Mouse (Mus musculus): ENCODE measurements around the gene Rsph3a.
"Not testable (repeated sequence)": the region's sequence is repeated elsewhere in the genome, so short reads cannot be mapped to it uniquely, and the experiment has no call there.

GRCm38 (mm10) chr17:7932121-7932520 lies 13.3 kb upstream of the Rsph3a start:
- TF ChIP-seq FLI1 (IDR thresholded peaks at IDR 0.05; ENCODE audit: low read length); GATA1 (IDR thresholded peaks at IDR 0.05; ENCODE audit: borderline replicate concordance, low read length): not testable (repeated sequence)

All from megakaryocyte, embryonic 14.5 days (primary cell).